Mouse (Mus musculus) brown adipose tissue, adult 24 weeks (tissue): ENCODE data around the gene Lpcat1. TPM values are rescaled to one million over a fixed set of nuclear protein-coding genes. Genes with fewer than 3 reads are reported as not detected.

Experiments used
- H3K27ac ChIP-seq: fragments of 200-500 bp; replicated peaks from 2 replicates; pipeline ENCODE4 v1.5.1; 2012; ENCODE audit warnings: low read depth, mild to moderate bottlenecking, low read length
- H3K4me1 ChIP-seq: fragments of 200-500 bp; 2 replicates; pipeline ENCODE4 v1.6.1; 2012; ENCODE audit warnings: low read length, mixed read lengths; ENCODE audit not compliant: control insufficient read depth, insufficient read depth, insufficient read length
- H3K4me3 ChIP-seq: fragments of 200-500 bp; 2 replicates; pipeline ENCODE4 v1.5.1; 2012; ENCODE audit warnings: low read depth, mild to moderate bottlenecking, low read length, moderate library complexity; ENCODE audit not compliant: insufficient read depth
- polyA plus RNA-seq: library from polyadenylated mRNA; stranded (reverse); fragments of >200 nt; gene quantifications from 2 replicates; pipeline ENCODE4 v1.2.4, GENCODE M21; 2012; ENCODE audit not compliant: missing spikeins, insufficient read depth, insufficient read length

Gene Lpcat1
- polyA plus RNA-seq, 1 experiment = 2.5 TPM

- Histone ChIP-seq H3K27ac (no peak overlapping the region), H3K4me1 (peaks cover 3% of the 10 kb centered on the region; the same call in 1 of the 2 replicates), H3K4me3 (no peak overlapping the region)
These were observed 15.5 kb downstream of the Lpcat1 start for GRCm38 (mm10) chr13:73482476-73482875.

- Histone ChIP-seq H3K4me3 (no peak overlapping the region), H3K4me1 (peaks cover 3% of the 10 kb centered on the region; the same call in 1 of the 2 replicates), H3K27ac (no peak overlapping the region)
These were observed 16.3 kb downstream of the Lpcat1 start for GRCm38 (mm10) chr13:73483331-73483730.

GRCm38 (mm10) chr13:73484171-73484570 is 17.2 kb downstream of the Lpcat1 start:
- no peak overlapping the region for H3K4me3 ChIP-seq
- no peaks in the 10 kb centered on the region; the same call in 1 of the 2 replicates for H3K4me1 ChIP-seq
- no peak overlapping the region for H3K27ac ChIP-seq

- Histone ChIP-seq H3K27ac (no peak overlapping the region), H3K4me1 (no peaks in the 10 kb centered on the region), H3K4me3 (no peak overlapping the region)
These were observed 21.1 kb downstream of the Lpcat1 start for GRCm38 (mm10) chr13:73488105-73488504.

- no peaks in the 10 kb centered on the region for H3K4me1 ChIP-seq
- H3K4me3 ChIP-seq = no peak overlapping the region
- H3K27ac ChIP-seq = no peak overlapping the region
These were observed 21.7 kb downstream of the Lpcat1 start for GRCm38 (mm10) chr13:73488707-73489106.

GRCm38 (mm10) chr13:73489986-73490385 is 23.0 kb downstream of the Lpcat1 start:
- H3K4me1 ChIP-seq = no peaks in the 10 kb centered on the region
- H3K4me3 ChIP-seq = no peak overlapping the region
- no peak overlapping the region for H3K27ac ChIP-seq

- Histone ChIP-seq H3K4me1 (no peaks in the 10 kb centered on the region), H3K4me3 (no peak overlapping the region)
These were observed 23.7 kb downstream of the Lpcat1 start for GRCm38 (mm10) chr13:73490564-73491170.

GRCm38 (mm10) chr13:73493183-73493582 is 26.2 kb downstream of the Lpcat1 start:
- Histone ChIP-seq H3K4me1 (no peaks in the 10 kb centered on the region), H3K27ac (no peak overlapping the region), H3K4me3 (no peak overlapping the region)

More at GRCm38 (mm10) chr13:73490564-73491170, 23.7 kb downstream of the Lpcat1 start:
- no peak overlapping the region for H3K27ac ChIP-seq

GRCm38 (mm10) chr13:73494528-73494927 is 27.5 kb downstream of the Lpcat1 start:
- Histone ChIP-seq H3K27ac (no peak overlapping the region), H3K4me1 (no peaks in the 10 kb centered on the region), H3K4me3 (no peak overlapping the region)

- H3K27ac ChIP-seq = no peak overlapping the region
- H3K4me3 ChIP-seq = no peak overlapping the region
- H3K4me1 ChIP-seq = no peaks in the 10 kb centered on the region; the same call in 1 of the 2 replicates
These were observed 29.1 kb downstream of the Lpcat1 start for GRCm38 (mm10) chr13:73496137-73496536.

- Histone ChIP-seq H3K4me3 (no peak overlapping the region), H3K27ac (no peak overlapping the region)
These were observed 33.1 kb downstream of the Lpcat1 start for GRCm38 (mm10) chr13:73499893-73500604.

GRCm38 (mm10) chr13:73502719-73503118 is 35.7 kb downstream of the Lpcat1 start:
- no peak overlapping the region for H3K27ac ChIP-seq

More at GRCm38 (mm10) chr13:73499893-73500604, 33.1 kb downstream of the Lpcat1 start:
- H3K4me1 ChIP-seq = no peaks in the 10 kb centered on the region; the same call in 1 of the 2 replicates

GRCm38 (mm10) chr13:73505686-73506467 is 38.9 kb downstream of the Lpcat1 start:
- Histone ChIP-seq H3K27ac (no peak overlapping the region), H3K4me1 (peaks cover 4% of the 10 kb centered on the region)

More at GRCm38 (mm10) chr13:73502719-73503118, 35.7 kb downstream of the Lpcat1 start:
- Histone ChIP-seq H3K4me1 (no peaks in the 10 kb centered on the region; the same call in 1 of the 2 replicates), H3K4me3 (no peak overlapping the region)

GRCm38 (mm10) chr13:73508817-73509550 is 42.0 kb downstream of the Lpcat1 start:
- H3K4me3 ChIP-seq = no peak overlapping the region
- H3K4me1 ChIP-seq = peaks cover 4% of the 10 kb centered on the region
- H3K27ac ChIP-seq = peak overlapping the region; percentile 25; the same call in 1 of the 2 replicates

More at GRCm38 (mm10) chr13:73505686-73506467, 38.9 kb downstream of the Lpcat1 start:
- no peak overlapping the region for H3K4me3 ChIP-seq
